Mouse (Mus musculus): ENCODE data around the gene March9. TPM values are rescaled to one million over a fixed set of nuclear protein-coding genes. Genes with fewer than 3 reads are reported as not detected.

March9 gene
- polyA plus RNA-seq, 1 experiment = not detected

- H3K4me1 ChIP-seq (ENCODE audit: control insufficient read depth, insufficient read depth, low read length) = peaks cover 41% of the 10 kb centered on the region
- H3K4me3 ChIP-seq (ENCODE audit: insufficient read depth, low read depth, low read length) = peak overlapping the region; percentile 89
- peak overlapping the region; percentile 97 for H3K27ac ChIP-seq (ENCODE audit: insufficient read depth, low read depth, low read length)
- 9% methylated on average over 8 of the region's 8 CpGs for WGBS
- no peak for TF ChIP-seq POLR2A (IDR thresholded peaks at IDR 0.05; ENCODE audit: insufficient read depth, low read depth, low read length)
- TF ChIP-seq CTCF (IDR thresholded peaks at IDR 0.05; ENCODE audit: insufficient read depth, low read depth, low read length) = no peak
These were observed 22.1 kb upstream of the March9 start for GRCm38 (mm10) chr10:127081996-127082620.

GRCm38 (mm10) chr10:127080901-127081780, 21.2 kb upstream of the March9 start:
- WGBS = 3% methylated on average over 48 of the region's 48 CpGs
- TF ChIP-seq POLR2A (IDR thresholded peaks at IDR 0.05; ENCODE audit: insufficient read depth, low read depth, low read length) = 0 out of 2 replicates have a peak, but pooled peaks have one; percentile 38
- TF ChIP-seq CTCF (IDR thresholded peaks at IDR 0.05; ENCODE audit: insufficient read depth, low read depth, low read length) = no peak
- H3K4me1 ChIP-seq (ENCODE audit: control insufficient read depth, insufficient read depth, low read length) = peaks cover 41% of the 10 kb centered on the region
- peak overlapping the region; percentile 97 for H3K27ac ChIP-seq (ENCODE audit: insufficient read depth, low read depth, low read length)
- peak overlapping the region; percentile 89 for H3K4me3 ChIP-seq (ENCODE audit: insufficient read depth, low read depth, low read length)

GRCm38 (mm10) chr10:127079665-127080391, 19.8 kb upstream of the March9 start:
- TF ChIP-seq POLR2A (IDR thresholded peaks at IDR 0.05; ENCODE audit: insufficient read depth, low read depth, low read length) (no peak), CTCF (IDR thresholded peaks at IDR 0.05; ENCODE audit: insufficient read depth, low read depth, low read length) (no peak)
- 4% methylated on average over 70 of the region's 70 CpGs for WGBS
- peak overlapping the region; percentile 97 for H3K27ac ChIP-seq (ENCODE audit: insufficient read depth, low read depth, low read length)

GRCm38 (mm10) chr10:127078677-127079575, 18.9 kb upstream of the March9 start:
- Histone ChIP-seq H3K4me3 (ENCODE audit: insufficient read depth, low read depth, low read length) (peak overlapping the region; percentile 89), H3K4me1 (ENCODE audit: control insufficient read depth, insufficient read depth, low read length) (peaks cover 45% of the 10 kb centered on the region), H3K27ac (ENCODE audit: insufficient read depth, low read depth, low read length) (peak overlapping the region; percentile 99)
- TF ChIP-seq CTCF (IDR thresholded peaks at IDR 0.05; ENCODE audit: insufficient read depth, low read depth, low read length) (no peak), POLR2A (IDR thresholded peaks at IDR 0.05; ENCODE audit: insufficient read depth, low read depth, low read length) (0 out of 2 replicates have a peak, but pooled peaks have one; percentile 13)
- WGBS = 2% methylated on average over 38 of the region's 49 CpGs

More at GRCm38 (mm10) chr10:127079665-127080391, 19.8 kb upstream of the March9 start:
- Histone ChIP-seq H3K4me3 (ENCODE audit: insufficient read depth, low read depth, low read length) (peak overlapping the region; percentile 89), H3K4me1 (ENCODE audit: control insufficient read depth, insufficient read depth, low read length) (peaks cover 46% of the 10 kb centered on the region)

- Histone ChIP-seq H3K4me1 (ENCODE audit: control insufficient read depth, insufficient read depth, low read length) (peaks cover 41% of the 10 kb centered on the region), H3K4me3 (ENCODE audit: insufficient read depth, low read depth, low read length) (peak overlapping the region; percentile 52), H3K27ac (ENCODE audit: insufficient read depth, low read depth, low read length) (peak overlapping the region; percentile 99)
- no peak for TF ChIP-seq POLR2A (IDR thresholded peaks at IDR 0.05; ENCODE audit: insufficient read depth, low read depth, low read length)
- no peak for TF ChIP-seq CTCF (IDR thresholded peaks at IDR 0.05; ENCODE audit: insufficient read depth, low read depth, low read length)
- WGBS = 3% methylated on average over 12 of the region's 12 CpGs
These were observed 18.2 kb upstream of the March9 start for GRCm38 (mm10) chr10:127078001-127078676.

- WGBS = 8% methylated on average over 10 of the region's 10 CpGs
- H3K4me1 ChIP-seq (ENCODE audit: control insufficient read depth, insufficient read depth, low read length) = peaks cover 35% of the 10 kb centered on the region
- peak overlapping the region; percentile 99 for H3K27ac ChIP-seq (ENCODE audit: insufficient read depth, low read depth, low read length)
- peak overlapping the region; percentile 52 for H3K4me3 ChIP-seq (ENCODE audit: insufficient read depth, low read depth, low read length)
- TF ChIP-seq POLR2A (IDR thresholded peaks at IDR 0.05; ENCODE audit: insufficient read depth, low read depth, low read length) (no peak), CTCF (IDR thresholded peaks at IDR 0.05; ENCODE audit: insufficient read depth, low read depth, low read length) (no peak)
These were observed 17.5 kb upstream of the March9 start for GRCm38 (mm10) chr10:127077515-127077914.

GRCm38 (mm10) chr10:127076082-127076481, 16.1 kb upstream of the March9 start:
- Histone ChIP-seq H3K4me3 (ENCODE audit: insufficient read depth, low read depth, low read length) (peak overlapping the region; percentile 12), H3K4me1 (ENCODE audit: control insufficient read depth, insufficient read depth, low read length) (peaks cover 35% of the 10 kb centered on the region), H3K27ac (ENCODE audit: insufficient read depth, low read depth, low read length) (peak overlapping the region; percentile 48)
- TF ChIP-seq CTCF (IDR thresholded peaks at IDR 0.05; ENCODE audit: insufficient read depth, low read depth, low read length) (no peak), POLR2A (IDR thresholded peaks at IDR 0.05; ENCODE audit: insufficient read depth, low read depth, low read length) (no peak)
- WGBS = 31% methylated on average over 4 of the region's 4 CpGs
